Mouse (Mus musculus): ENCODE measurements at regions not wholly inside any gene's neighbourhood (a gene's known extent, or its start where the extent isn't known, plus 50 kb on each side); places are given as distances from the start of the nearest gene placed in this dataset.

- no peak; the same call in 1 of the 2 replicates for TF ChIP-seq CTCF (IDR thresholded peaks at IDR 0.05; ENCODE audit: borderline replicate concordance, extremely low read depth, insufficient read depth, insufficient read length)
- TF ChIP-seq POLR2A (IDR thresholded peaks at IDR 0.05; ENCODE audit: borderline replicate concordance, extremely low read depth, insufficient read depth, insufficient read length, poor library complexity, severe bottlenecking), result no peak
Measured at GRCm38 (mm10) chr10:91293226-91293625, 112.1 kb upstream of the Tmpo start.
